Mouse (Mus musculus) heart, embryonic 11.5 days (tissue): ENCODE results near the gene Caln1. TPM values are rescaled to one million over a fixed set of nuclear protein-coding genes. Genes with fewer than 3 reads are reported as not detected.

ENCODE experiments used
- ATAC-seq: fragments of 200-750 bp; cut with Nextera tagmentation; replicated peaks from 2 replicates; pipeline ENCODE4 v1.8.0; 2017; ENCODE audit warnings: moderate library complexity; ENCODE audit not compliant: insufficient number of reproducible peaks, low FRiP score, low TSS enrichment
- H3K27ac ChIP-seq: fragments of 300-500 bp; sonication (generic); 2 replicates; pipeline ENCODE4 v1.5.1; 2014; ENCODE audit warnings: mild to moderate bottlenecking, low read depth, low read length
- H3K27me3 ChIP-seq: fragments of 300-500 bp; sonication (generic); 2 replicates; pipeline ENCODE4 v1.6.1; 2014; ENCODE audit warnings: mild to moderate bottlenecking, low read length, mixed read lengths; ENCODE audit not compliant: control insufficient read depth, insufficient read depth
- H3K36me3 ChIP-seq: fragments of 300-500 bp; sonication (generic); 2 replicates; pipeline ENCODE4 v1.6.1; 2014; ENCODE audit warnings: mild to moderate bottlenecking, low read length, moderate library complexity, mixed read lengths; ENCODE audit not compliant: control insufficient read depth, insufficient read depth
- H3K4me1 ChIP-seq: fragments of 300-500 bp; sonication (generic); 2 replicates; pipeline ENCODE4 v1.6.1; 2014; ENCODE audit warnings: low read length; ENCODE audit not compliant: control insufficient read depth, insufficient read depth
- H3K4me2 ChIP-seq: fragments of 300-500 bp; sonication (generic); 2 replicates; pipeline ENCODE4 v1.6.1; 2014; ENCODE audit warnings: mild to moderate bottlenecking, moderate library complexity
- H3K4me3 ChIP-seq: fragments of 300-500 bp; sonication (generic); 2 replicates; pipeline ENCODE4 v1.5.1; 2014; ENCODE audit warnings: low read depth, low read length
- H3K9ac ChIP-seq: fragments of 300-500 bp; sonication (generic); 2 replicates; pipeline ENCODE4 v1.6.1; 2014; ENCODE audit warnings: mild to moderate bottlenecking, low read depth, low read length, moderate library complexity
- H3K9me3 ChIP-seq: fragments of 300-500 bp; sonication (generic); replicated peaks from 2 replicates; pipeline ENCODE4 v1.6.1; 2016; ENCODE audit warnings: low read length; ENCODE audit not compliant: control insufficient read depth
- WGBS: fragments of 180-500 bp; shearing (Covaris S2); extraction: QIAGEN DNeasy Blood & Tissue Kit; methylation state at CpG from one replicate; pipeline ENCODE4 v1.1.7; 2014; ENCODE audit not compliant: insufficient replicate concordance; 5-methylcytosine and 5-hydroxymethylcytosine counted together
- polyA plus RNA-seq: library from polyadenylated mRNA; unstranded; fragments of >200 nt; fragmentation: Nextera tagmentation; extraction: Ambion mirVana; gene quantifications from 2 replicates; pipeline ENCODE4 v1.2.1, GENCODE M21; 2014

The Caln1 gene
- polyA plus RNA-seq, 1 experiment from 2014 or later, result 0.11 TPM

DNA sequence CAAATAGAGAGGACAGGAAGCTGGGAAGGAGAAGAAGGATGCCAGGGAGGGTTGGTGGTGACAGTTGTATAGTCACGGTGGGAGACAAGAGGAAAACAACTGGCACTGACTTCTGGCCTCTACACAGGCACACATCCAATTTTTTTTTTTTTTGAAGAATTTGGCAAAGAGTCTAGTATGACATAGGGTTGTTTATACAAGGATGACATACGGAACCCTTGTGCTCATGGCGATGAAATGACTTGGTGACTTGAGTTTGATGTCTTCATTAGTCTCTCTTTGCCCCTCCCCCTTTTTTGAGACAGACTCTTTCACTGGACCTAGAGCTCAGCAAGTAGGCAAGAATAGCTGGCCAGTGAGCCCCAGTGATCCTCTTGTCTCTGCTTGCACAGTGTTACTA lies 322.1 kb downstream of the Caln1 start:
- Histone ChIP-seq H3K9ac (no peak overlapping the region), H3K4me1 (no peaks in the 10 kb centered on the region), H3K27ac (no peak overlapping the region), H3K27me3 (no peaks in the 10 kb centered on the region), H3K9me3 (no peaks in the 10 kb centered on the region), H3K36me3 (no peaks in the 10 kb centered on the region), H3K4me3 (no peak overlapping the region), H3K4me2 (no peak overlapping the region)
- ATAC-seq, result no peak
- 70% methylated on average over 3 of the region's 3 CpGs for WGBS

GRCm38 (mm10) chr5:130699476-130699875 lies 330.2 kb downstream of the Caln1 start:
- WGBS, result 80% methylated on average over 4 of the region's 4 CpGs
- no peaks in the 10 kb centered on the region for H3K36me3 ChIP-seq
- ATAC-seq, result no peak

GRCm38 (mm10) chr5:130701777-130702176 lies 332.5 kb downstream of the Caln1 start:
- WGBS, result 66% methylated on average over 6 of the region's 6 CpGs

More at GRCm38 (mm10) chr5:130699476-130699875, 330.2 kb downstream of the Caln1 start:
- no peak overlapping the region for H3K9ac ChIP-seq
- H3K27ac ChIP-seq, result no peak overlapping the region
- no peaks in the 10 kb centered on the region for H3K4me1 ChIP-seq
- H3K27me3 ChIP-seq, result no peaks in the 10 kb centered on the region
- no peaks in the 10 kb centered on the region for H3K9me3 ChIP-seq
- H3K4me2 ChIP-seq, result no peak overlapping the region
- H3K4me3 ChIP-seq, result no peak overlapping the region

GRCm38 (mm10) chr5:130702361-130702760 lies 333.1 kb downstream of the Caln1 start:
- Histone ChIP-seq H3K27me3 (no peaks in the 10 kb centered on the region), H3K36me3 (no peaks in the 10 kb centered on the region), H3K9ac (no peak overlapping the region), H3K27ac (no peak overlapping the region), H3K9me3 (no peaks in the 10 kb centered on the region), H3K4me3 (no peak overlapping the region), H3K4me1 (no peaks in the 10 kb centered on the region), H3K4me2 (no peak overlapping the region)
- ATAC-seq, result no peak
- 68% methylated on average over 4 of the region's 4 CpGs for WGBS

More at GRCm38 (mm10) chr5:130701777-130702176, 332.5 kb downstream of the Caln1 start:
- Histone ChIP-seq H3K4me1 (no peaks in the 10 kb centered on the region), H3K36me3 (no peaks in the 10 kb centered on the region), H3K4me2 (no peak overlapping the region), H3K4me3 (no peak overlapping the region), H3K27ac (no peak overlapping the region), H3K9me3 (no peaks in the 10 kb centered on the region), H3K27me3 (no peaks in the 10 kb centered on the region), H3K9ac (no peak overlapping the region)
- ATAC-seq, result no peak

DNA sequence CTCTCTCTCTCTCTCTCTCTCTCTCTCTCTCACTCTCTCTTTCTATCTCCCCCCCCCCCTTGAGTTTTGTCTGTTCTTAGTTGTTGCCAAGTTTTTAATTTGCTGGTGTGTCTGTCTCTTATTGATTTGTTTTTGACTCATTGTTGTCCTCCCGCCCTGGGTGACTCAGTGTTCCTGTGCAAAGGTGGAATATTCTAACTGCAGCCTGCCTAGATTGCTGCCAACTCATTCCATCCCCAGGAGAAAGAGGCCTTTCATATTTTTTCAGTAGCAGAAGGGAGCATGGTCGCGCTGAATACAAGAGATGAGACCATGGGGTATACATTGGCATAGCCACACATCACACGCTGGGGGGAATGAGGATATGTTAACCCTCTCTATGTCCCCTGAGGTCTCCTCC lies 335.6 kb downstream of the Caln1 start:
- ATAC-seq, result no peak
- H3K9ac ChIP-seq, result no peak overlapping the region
- whole genome bisulfite sequencing, result 85% methylated on average over 4 of the region's 4 CpGs
- no peaks in the 10 kb centered on the region for H3K4me1 ChIP-seq
- no peaks in the 10 kb centered on the region for H3K9me3 ChIP-seq
- no peak overlapping the region for H3K4me2 ChIP-seq
- H3K36me3 ChIP-seq, result no peaks in the 10 kb centered on the region
- H3K4me3 ChIP-seq, result no peak overlapping the region
- no peaks in the 10 kb centered on the region for H3K27me3 ChIP-seq
- H3K27ac ChIP-seq, result no peak overlapping the region

GRCm38 (mm10) chr5:130706202-130706855 lies 337.1 kb downstream of the Caln1 start:
- Histone ChIP-seq H3K27ac (no peak overlapping the region), H3K36me3 (no peaks in the 10 kb centered on the region), H3K4me3 (no peak overlapping the region), H3K9ac (no peak overlapping the region), H3K27me3 (no peaks in the 10 kb centered on the region), H3K4me1 (no peaks in the 10 kb centered on the region), H3K9me3 (no peaks in the 10 kb centered on the region), H3K4me2 (no peak overlapping the region)
- ATAC-seq, result no peak
- 45% methylated on average over 6 of the region's 6 CpGs for WGBS

- WGBS, result 74% methylated on average over 3 of the region's 3 CpGs
- Histone ChIP-seq H3K4me2 (no peak overlapping the region), H3K4me1 (no peaks in the 10 kb centered on the region), H3K27me3 (no peaks in the 10 kb centered on the region), H3K4me3 (no peak overlapping the region), H3K9me3 (no peaks in the 10 kb centered on the region), H3K27ac (no peak overlapping the region), H3K36me3 (no peaks in the 10 kb centered on the region), H3K9ac (no peak overlapping the region)
- ATAC-seq, result no peak
Observed at GRCm38 (mm10) chr5:130707755-130708154, 338.5 kb downstream of the Caln1 start.

GRCm38 (mm10) chr5:130708616-130709015 lies 339.4 kb downstream of the Caln1 start:
- Histone ChIP-seq H3K9me3 (no peaks in the 10 kb centered on the region), H3K27ac (no peak overlapping the region), H3K9ac (no peak overlapping the region), H3K4me3 (no peak overlapping the region), H3K4me2 (no peak overlapping the region), H3K4me1 (no peaks in the 10 kb centered on the region), H3K27me3 (no peaks in the 10 kb centered on the region), H3K36me3 (no peaks in the 10 kb centered on the region)
- WGBS, result 65% methylated on average over 4 of the region's 4 CpGs
- ATAC-seq, result no peak

GRCm38 (mm10) chr5:130711643-130712042 lies 342.4 kb downstream of the Caln1 start:
- no peaks in the 10 kb centered on the region for H3K36me3 ChIP-seq
- no peak for ATAC-seq
- WGBS, result 68% methylated on average over 2 of the region's 2 CpGs

More at GRCm38 (mm10) chr5:130711643-130712042, 342.4 kb downstream of the Caln1 start:
- no peaks in the 10 kb centered on the region for H3K27me3 ChIP-seq
- no peaks in the 10 kb centered on the region for H3K9me3 ChIP-seq
- no peak overlapping the region for H3K9ac ChIP-seq
- H3K4me3 ChIP-seq, result no peak overlapping the region
- H3K27ac ChIP-seq, result no peak overlapping the region
- no peak overlapping the region for H3K4me2 ChIP-seq
- no peaks in the 10 kb centered on the region for H3K4me1 ChIP-seq
